Mouse (Mus musculus) kidney, adult 2 months (tissue): ENCODE measurements at regions not wholly inside any gene's neighbourhood (a gene's known extent, or its start where the extent isn't known, plus 50 kb on each side); places are given as distances from the start of the nearest gene placed in this dataset.

Source experiments
- DNase-seq: peaks from one replicate; pipeline ENCODE4 v3.0.0; 2021
- H3K27ac ChIP-seq: fragments of 200-500 bp; 2 replicates; pipeline ENCODE4 v1.5.1; 2012; ENCODE audit warnings: low read depth, low read length, control low read depth, inconsistent platforms; ENCODE audit not compliant: insufficient read depth
- H3K27me3 ChIP-seq: fragments of 200-500 bp; replicated peaks from 2 replicates; pipeline ENCODE4 v1.6.1; 2012; ENCODE audit warnings: mild to moderate bottlenecking, moderate library complexity, low read length, inconsistent platforms; ENCODE audit not compliant: control insufficient read depth, insufficient read depth
- H3K36me3 ChIP-seq: fragments of 200-500 bp; 2 replicates; pipeline ENCODE4 v1.6.1; 2012; ENCODE audit warnings: mild to moderate bottlenecking, moderate library complexity, low read length, inconsistent platforms; ENCODE audit not compliant: control insufficient read depth, insufficient read depth
- H3K4me1 ChIP-seq: fragments of 200-500 bp; 2 replicates; pipeline ENCODE4 v1.6.1; 2011; ENCODE audit warnings: low read length; ENCODE audit not compliant: control insufficient read depth, insufficient read depth
- H3K4me3 ChIP-seq: fragments of 200-500 bp; 2 replicates; pipeline ENCODE4 v1.5.1; 2011; ENCODE audit warnings: mild to moderate bottlenecking, low read depth, low read length, control low read depth; ENCODE audit not compliant: insufficient read depth
- CTCF ChIP-seq: fragments of 200-500 bp; conservative IDR thresholded peaks from 2 replicates; pipeline ENCODE4 v1.5.1; 2011; ENCODE audit warnings: low read depth, mild to moderate bottlenecking, control low read depth, low read length, moderate library complexity, mixed read lengths; ENCODE audit not compliant: insufficient read depth, insufficient read length
- POLR2A ChIP-seq: fragments of 200-500 bp; IDR thresholded peaks from one replicate; pipeline ENCODE4 v1.6.1; 2011; ENCODE audit warnings: low read depth, low read length, control low read depth
- WGBS: fragments of 180-500 bp; shearing (Covaris S2); methylation state at CpG from one replicate; pipeline ENCODE4 v1.1.7; 2018; 5-methylcytosine and 5-hydroxymethylcytosine counted together

DNA sequence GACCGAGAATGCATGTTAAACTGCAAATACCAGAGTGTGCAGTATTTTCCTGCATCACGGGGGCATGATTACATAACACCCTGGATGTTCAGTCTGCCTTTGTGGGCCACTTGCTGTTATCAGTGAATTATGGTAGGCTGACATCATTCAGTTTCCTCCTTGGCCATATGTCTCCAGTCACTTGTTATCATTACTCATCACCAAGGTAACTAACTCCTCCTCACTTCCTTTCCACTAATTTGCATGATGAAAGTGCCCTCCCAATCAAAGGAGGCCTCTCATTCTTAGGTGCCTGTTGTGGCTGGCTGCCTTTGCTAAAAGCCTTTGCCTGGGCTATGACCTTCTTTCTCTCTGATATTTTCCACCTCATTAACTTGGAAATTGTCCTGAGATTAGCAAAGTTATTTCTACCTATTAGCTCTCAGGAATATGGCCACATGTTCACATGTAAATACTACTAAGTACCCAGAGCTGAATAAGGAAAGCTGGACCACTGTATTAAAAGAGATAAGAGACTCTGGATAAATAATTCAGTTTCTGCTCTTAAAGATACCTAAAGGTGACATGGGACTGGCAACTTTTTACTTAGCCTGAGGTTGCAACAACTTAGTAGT is 440.6 kb upstream of the Gm21961 start:
- TF ChIP-seq CTCF (no peak), POLR2A (no peak)
- Histone ChIP-seq H3K27me3 (no peaks in the 10 kb centered on the region), H3K36me3 (no peaks in the 10 kb centered on the region), H3K4me3 (no peak overlapping the region), H3K4me1 (no peaks in the 10 kb centered on the region), H3K27ac (no peak overlapping the region)
- DNase-seq: no peak
- WGBS: 28% methylated on average over 2 of the region's 2 CpGs

DNA sequence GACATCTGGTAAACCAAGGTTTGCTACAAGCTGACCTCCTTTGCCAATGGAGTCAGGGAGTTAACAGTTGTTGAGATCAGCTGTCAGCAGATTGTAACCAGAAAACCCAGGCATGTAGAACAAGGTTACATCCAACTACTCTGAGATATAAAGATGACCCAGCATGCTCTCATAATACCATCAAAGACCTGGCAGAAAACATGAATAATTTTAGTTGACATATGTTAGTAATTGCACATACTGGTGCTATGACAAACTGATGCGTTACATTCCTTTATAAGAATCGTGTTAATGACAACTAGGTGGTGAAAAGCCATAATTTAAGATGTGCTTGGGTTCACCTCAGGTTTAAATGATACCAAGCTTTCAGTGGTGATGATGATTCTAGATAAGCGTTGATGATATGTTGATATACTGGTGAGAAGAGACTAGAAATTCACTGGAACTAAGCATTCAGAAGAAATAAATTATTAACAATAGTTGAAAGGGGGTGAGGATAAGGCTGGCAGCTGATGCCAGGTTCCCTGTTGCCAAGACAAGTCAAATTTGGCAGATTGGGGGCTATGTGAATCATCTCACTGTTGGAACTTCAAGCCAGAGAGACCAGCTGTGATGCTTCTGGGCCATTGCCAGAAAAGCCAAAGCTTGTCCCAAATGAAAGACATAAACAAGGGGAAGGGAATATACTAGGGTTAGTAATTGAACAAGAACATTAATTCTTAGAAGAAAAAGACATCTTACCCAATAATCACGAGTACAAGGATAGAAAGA is 437.7 kb upstream of the Gm21961 start:
- H3K27ac ChIP-seq: no peak overlapping the region
- no peaks in the 10 kb centered on the region for H3K4me1 ChIP-seq
- no peak overlapping the region for H3K4me3 ChIP-seq
- H3K36me3 ChIP-seq: no peaks in the 10 kb centered on the region
- TF ChIP-seq CTCF (no peak), POLR2A (no peak)
- no peak for DNase-seq
- 75% methylated on average over 4 of the region's 4 CpGs for WGBS
- no peaks in the 10 kb centered on the region for H3K27me3 ChIP-seq

DNA sequence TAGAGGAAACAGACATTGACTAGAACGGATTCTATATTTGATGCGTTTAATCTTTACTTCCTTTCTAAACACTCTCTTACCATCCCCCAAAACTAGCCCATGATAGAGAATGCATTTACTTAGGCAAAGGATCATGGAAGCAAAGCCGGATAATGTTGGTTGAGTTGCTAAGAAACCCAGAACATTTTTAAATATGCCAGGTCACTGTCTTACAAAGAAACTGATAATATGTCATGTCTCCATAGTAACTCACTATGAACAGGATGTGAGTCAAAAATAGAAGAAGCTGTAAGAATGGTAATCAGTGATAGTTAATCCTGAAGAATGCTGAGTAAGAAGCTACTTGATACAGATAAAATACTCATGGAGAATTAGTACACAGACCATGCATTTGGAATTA is 405.0 kb upstream of the Gm21961 start:
- H3K27me3 ChIP-seq: no peaks in the 10 kb centered on the region
- TF ChIP-seq POLR2A (no peak), CTCF (no peak)
- WGBS: 86% methylated on average over 3 of the region's 3 CpGs
- H3K4me1 ChIP-seq: no peaks in the 10 kb centered on the region
- no peak for DNase-seq
- no peak overlapping the region for H3K27ac ChIP-seq
- no peak overlapping the region for H3K4me3 ChIP-seq
- no peaks in the 10 kb centered on the region for H3K36me3 ChIP-seq
